Mouse (Mus musculus) limb, embryonic 15.5 days (tissue): Measurements from ENCODE around the gene Smarca2. TPM values are rescaled to one million over a fixed set of nuclear protein-coding genes. Genes with fewer than 3 reads are reported as not detected.

Source experiments
- ATAC-seq: fragments of 200-750 bp; cut with Nextera tagmentation; 2 replicates; pipeline ENCODE4 v1.8.0; 2017; ENCODE audit warnings: low read depth, moderate TSS enrichment; ENCODE audit not compliant: insufficient number of reproducible peaks, low FRiP score, low TSS enrichment
- H3K27ac ChIP-seq: fragments of 300-500 bp; sonication (generic); 2 replicates; pipeline ENCODE4 v1.5.1; 2015; ENCODE audit warnings: moderate library complexity, mild to moderate bottlenecking, inconsistent platforms
- H3K27me3 ChIP-seq: fragments of 300-500 bp; sonication (generic); 2 replicates; pipeline ENCODE4 v1.6.1; 2015; ENCODE audit warnings: inconsistent platforms
- H3K36me3 ChIP-seq: fragments of 300-500 bp; sonication (generic); 2 replicates; pipeline ENCODE4 v1.6.1; 2015; ENCODE audit warnings: inconsistent platforms
- H3K4me1 ChIP-seq: fragments of 300-500 bp; sonication (generic); 2 replicates; pipeline ENCODE4 v1.6.1; 2015; ENCODE audit warnings: inconsistent platforms
- H3K4me2 ChIP-seq: fragments of 300-500 bp; sonication (generic); 2 replicates; pipeline ENCODE4 v1.6.1; 2015; ENCODE audit warnings: mild to moderate bottlenecking, inconsistent platforms
- H3K4me3 ChIP-seq: fragments of 300-500 bp; sonication (generic); 2 replicates; pipeline ENCODE4 v1.5.1; 2015; ENCODE audit warnings: mild to moderate bottlenecking, inconsistent platforms
- H3K9ac ChIP-seq: fragments of 300-500 bp; sonication (generic); 2 replicates; pipeline ENCODE4 v1.6.1; 2015; ENCODE audit warnings: inconsistent platforms
- H3K9me3 ChIP-seq: fragments of 300-500 bp; sonication (generic); 2 replicates; pipeline ENCODE4 v1.6.1; 2016; ENCODE audit warnings: inconsistent platforms
- WGBS: fragments of 180-500 bp; shearing (Covaris S2); methylation state at CpG from one replicate; pipeline ENCODE4 v1.1.7; 2015; 5-methylcytosine and 5-hydroxymethylcytosine counted together
- polyA plus RNA-seq: library from polyadenylated mRNA; unstranded; fragments of >200 nt; fragmentation: Nextera tagmentation; extraction: Ambion mirVana; gene quantifications from 2 replicates; pipeline ENCODE4 v1.2.1, GENCODE M21; 2015

Smarca2 gene
- polyA plus RNA-seq, 1 experiment from 2014 or later: 68.2 TPM

DNA sequence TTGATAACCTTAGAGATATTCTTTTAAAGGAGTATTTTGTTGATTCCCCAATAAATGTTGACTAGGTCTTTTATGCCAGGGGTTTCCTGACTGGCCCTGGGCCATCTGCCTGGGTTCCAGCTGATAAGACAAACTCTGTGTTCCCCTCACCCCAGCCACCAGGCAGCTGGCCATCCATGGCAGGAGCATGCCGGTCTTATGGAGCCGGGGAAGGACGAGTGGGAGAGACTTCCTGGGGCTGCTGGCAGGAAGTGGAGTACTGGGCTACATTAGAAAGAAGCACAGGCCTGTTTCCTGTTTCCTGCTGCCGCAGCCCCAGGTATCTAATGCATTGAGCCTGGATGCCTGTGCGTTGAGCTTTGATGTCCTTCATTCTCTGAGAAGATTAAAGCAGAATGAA is 102.1 kb downstream of the Smarca2 start:
- no peaks in the 10 kb centered on the region for H3K9me3 ChIP-seq
- H3K27ac ChIP-seq: no peak overlapping the region
- no peaks in the 10 kb centered on the region for H3K27me3 ChIP-seq
- H3K36me3 ChIP-seq: peaks cover 33% of the 10 kb centered on the region
- WGBS: 31% methylated on average over 5 of the region's 5 CpGs
- H3K4me2 ChIP-seq: no peak overlapping the region
- H3K9ac ChIP-seq: no peak overlapping the region
- no peak overlapping the region for H3K4me3 ChIP-seq
- no peak for ATAC-seq
- H3K4me1 ChIP-seq: 0 out of 2 replicates have a peak, but pooled peaks cover 7% of the 10 kb centered on the region

DNA sequence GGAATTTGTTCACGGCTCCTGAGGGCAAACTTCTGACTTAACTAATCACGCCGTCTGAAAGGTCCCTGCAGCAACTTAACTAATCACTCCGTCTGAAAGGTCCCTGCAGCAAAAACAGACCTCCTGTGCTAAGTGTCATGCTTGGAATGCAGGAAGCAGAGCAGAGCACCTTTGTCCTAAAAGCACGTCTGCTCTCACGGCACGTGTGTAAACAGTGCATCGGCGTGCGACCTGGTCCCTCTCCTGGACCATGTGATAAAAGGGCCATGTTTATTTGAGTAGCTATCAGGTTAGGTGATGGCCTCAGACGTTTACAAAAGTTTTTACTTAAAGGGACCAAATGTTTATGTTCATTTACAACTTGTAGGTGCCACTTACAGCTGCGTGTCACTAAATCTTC is 104.2 kb downstream of the Smarca2 start:
- WGBS: 37% methylated on average over 12 of the region's 12 CpGs
- Histone ChIP-seq H3K27me3 (no peaks in the 10 kb centered on the region), H3K4me1 (0 out of 2 replicates have a peak, but pooled peaks cover 7% of the 10 kb centered on the region), H3K4me2 (no peak overlapping the region), H3K27ac (no peak overlapping the region), H3K9ac (no peak overlapping the region), H3K9me3 (no peaks in the 10 kb centered on the region), H3K4me3 (no peak overlapping the region), H3K36me3 (peaks cover 40% of the 10 kb centered on the region)
- ATAC-seq: no peak

DNA sequence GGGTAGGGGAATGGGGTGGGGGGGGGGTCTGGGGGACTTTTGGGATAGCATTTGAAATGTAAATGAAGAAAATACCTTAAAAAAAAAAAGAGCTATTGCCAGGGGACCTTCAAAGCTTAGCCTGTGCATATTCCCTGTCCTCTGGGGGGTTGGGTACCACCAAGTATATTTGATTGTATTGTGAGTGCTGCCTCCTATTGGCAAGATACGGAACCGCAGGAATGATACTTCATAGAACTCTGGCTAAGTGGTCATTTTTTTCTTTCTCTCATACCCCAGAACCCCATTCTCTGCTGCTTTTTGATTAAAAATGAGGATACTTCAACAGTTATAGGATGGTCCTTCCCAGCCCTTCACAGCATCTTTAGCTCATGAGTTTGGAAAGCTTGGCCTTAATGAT is 106.4 kb downstream of the Smarca2 start:
- Histone ChIP-seq H3K4me1 (peaks cover 10% of the 10 kb centered on the region), H3K27ac (no peak overlapping the region), H3K4me3 (no peak overlapping the region), H3K9ac (no peak overlapping the region), H3K27me3 (no peaks in the 10 kb centered on the region), H3K36me3 (peaks cover 44% of the 10 kb centered on the region), H3K9me3 (no peaks in the 10 kb centered on the region), H3K4me2 (no peak overlapping the region)
- no peak for ATAC-seq
- WGBS: 43% methylated on average over 2 of the region's 2 CpGs

DNA sequence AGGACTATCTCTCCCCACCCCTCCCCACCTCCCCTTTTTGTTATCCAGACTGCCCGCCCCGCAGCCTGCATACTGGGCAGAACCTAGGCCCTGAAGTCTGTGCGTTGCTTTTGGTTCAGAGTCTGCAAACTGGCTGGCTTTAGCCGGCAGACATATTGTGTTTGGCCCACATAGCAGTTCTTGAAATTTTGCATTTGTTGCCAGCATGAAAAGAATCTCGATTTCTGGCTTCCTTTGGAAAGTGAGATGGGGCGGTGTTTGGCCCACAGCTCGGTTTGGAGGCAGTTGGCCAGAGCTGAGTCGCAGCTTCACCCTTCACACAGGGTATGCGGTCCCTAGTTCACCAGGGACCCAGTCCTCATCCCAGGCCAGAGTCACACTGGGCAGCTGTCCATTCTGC is 111.4 kb downstream of the Smarca2 start:
- Histone ChIP-seq H3K4me1 (peaks cover 14% of the 10 kb centered on the region), H3K4me2 (no peak overlapping the region), H3K9ac (no peak overlapping the region), H3K27ac (peak overlapping the region; percentile 70), H3K4me3 (no peak overlapping the region), H3K9me3 (no peaks in the 10 kb centered on the region), H3K27me3 (no peaks in the 10 kb centered on the region), H3K36me3 (peaks cover 34% of the 10 kb centered on the region)
- 59% methylated on average over 9 of the region's 9 CpGs for WGBS
- ATAC-seq: no peak

DNA sequence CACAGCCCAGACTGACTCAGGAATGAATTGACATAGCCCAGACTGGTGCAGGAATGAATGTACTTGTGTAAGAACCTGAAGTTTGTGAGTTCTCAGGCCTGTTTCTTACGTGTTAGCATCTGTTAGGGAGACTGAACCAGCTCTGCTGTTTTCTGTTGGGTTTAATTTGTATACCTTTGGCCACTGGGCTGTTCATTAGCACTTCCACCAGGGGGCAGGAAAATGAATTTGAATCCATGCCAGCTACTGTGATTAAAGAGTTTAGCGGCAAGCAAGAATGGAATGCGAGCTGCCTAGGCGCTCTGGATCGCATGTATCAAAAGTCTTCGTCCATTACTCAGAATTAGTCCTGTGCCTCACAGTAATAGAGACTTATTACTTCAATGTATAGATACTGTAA is 113.4 kb downstream of the Smarca2 start:
- Histone ChIP-seq H3K4me1 (peaks cover 14% of the 10 kb centered on the region), H3K9ac (no peak overlapping the region), H3K4me2 (no peak overlapping the region), H3K27me3 (no peaks in the 10 kb centered on the region), H3K36me3 (peaks cover 36% of the 10 kb centered on the region), H3K9me3 (no peaks in the 10 kb centered on the region), H3K27ac (no peak overlapping the region), H3K4me3 (no peak overlapping the region)
- 16% methylated on average over 6 of the region's 6 CpGs for WGBS
- no peak for ATAC-seq

DNA sequence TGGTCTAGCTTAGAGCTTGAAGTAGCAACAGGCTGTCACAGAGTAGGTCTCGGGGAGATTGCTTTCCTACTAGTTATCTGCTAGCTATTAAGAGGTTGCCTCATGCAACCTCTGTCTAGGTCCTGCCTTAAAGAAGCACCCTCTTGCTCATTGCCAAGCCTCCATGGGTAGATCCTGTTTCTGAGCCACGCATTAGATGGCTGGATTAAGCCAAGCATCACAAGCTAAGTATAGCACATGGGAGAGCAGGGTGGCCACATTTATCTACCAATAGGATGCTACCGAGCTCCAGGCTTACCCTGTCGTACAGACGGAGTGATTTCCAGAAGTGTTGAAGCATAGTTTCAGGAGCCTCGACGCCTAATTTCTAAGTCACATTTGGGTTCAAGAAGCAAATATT is 114.3 kb downstream of the Smarca2 start:
- ATAC-seq: no peak
- H3K4me1 ChIP-seq: peaks cover 14% of the 10 kb centered on the region
- H3K27ac ChIP-seq: no peak overlapping the region
- no peaks in the 10 kb centered on the region for H3K27me3 ChIP-seq
- H3K9me3 ChIP-seq: no peaks in the 10 kb centered on the region
- H3K4me2 ChIP-seq: no peak overlapping the region
- H3K4me3 ChIP-seq: no peak overlapping the region
- H3K36me3 ChIP-seq: peaks cover 43% of the 10 kb centered on the region
- 92% methylated on average over 7 of the region's 7 CpGs for WGBS
- no peak overlapping the region for H3K9ac ChIP-seq

DNA sequence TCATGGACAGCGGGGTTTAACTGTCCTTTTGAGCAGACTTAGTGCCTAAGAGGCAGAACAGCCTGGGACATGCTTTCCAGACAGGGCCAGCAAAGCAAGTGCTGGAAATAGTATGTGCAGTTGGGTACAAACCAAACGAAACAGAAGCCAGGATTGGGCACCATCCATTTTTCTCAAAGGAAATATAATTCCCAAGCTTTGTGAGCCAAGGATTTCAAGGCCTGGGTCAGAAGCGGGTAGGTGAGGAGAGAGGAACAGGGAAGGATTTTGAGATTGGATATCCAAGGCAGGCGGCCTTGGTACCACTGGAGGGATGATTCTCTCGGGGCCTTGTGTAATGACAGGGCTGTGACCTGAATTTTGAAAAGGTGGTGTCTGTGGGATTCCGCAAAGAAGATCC is 116.9 kb downstream of the Smarca2 start:
- no peaks in the 10 kb centered on the region for H3K9me3 ChIP-seq
- H3K9ac ChIP-seq: no peak overlapping the region
- H3K36me3 ChIP-seq: peaks cover 39% of the 10 kb centered on the region
- no peak overlapping the region for H3K27ac ChIP-seq
- no peaks in the 10 kb centered on the region for H3K27me3 ChIP-seq
- H3K4me3 ChIP-seq: no peak overlapping the region
- no peak for ATAC-seq
- WGBS: 80% methylated on average over 6 of the region's 6 CpGs
- no peak overlapping the region for H3K4me2 ChIP-seq
- H3K4me1 ChIP-seq: peaks cover 4% of the 10 kb centered on the region; the same call in 1 of the 2 replicates

DNA sequence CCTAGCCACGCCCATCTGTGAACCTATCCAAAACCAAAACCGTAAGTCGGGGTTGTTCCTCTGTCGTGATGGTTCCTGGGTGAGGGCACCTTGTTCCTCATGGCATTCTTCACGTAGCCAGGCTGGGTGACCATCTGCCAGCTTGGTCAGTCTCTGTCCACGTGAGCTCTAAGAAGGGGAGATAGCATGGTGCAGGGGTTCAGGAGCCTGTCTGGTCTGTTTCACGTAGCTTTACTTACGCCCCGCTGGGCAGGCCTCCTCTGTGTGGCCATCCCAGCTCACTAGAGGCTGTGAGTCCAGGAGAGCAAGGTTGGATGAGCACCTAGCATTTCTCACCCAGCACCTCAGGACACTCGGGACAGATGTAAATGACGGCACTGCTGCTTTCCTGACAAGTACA is 119.0 kb downstream of the Smarca2 start:
- Histone ChIP-seq H3K27me3 (no peaks in the 10 kb centered on the region), H3K4me2 (no peak overlapping the region), H3K9ac (no peak overlapping the region), H3K4me1 (peaks cover 4% of the 10 kb centered on the region; the same call in 1 of the 2 replicates), H3K27ac (no peak overlapping the region), H3K9me3 (no peaks in the 10 kb centered on the region), H3K4me3 (no peak overlapping the region), H3K36me3 (peaks cover 39% of the 10 kb centered on the region)
- ATAC-seq: no peak
- WGBS: 89% methylated on average over 11 of the region's 11 CpGs

DNA sequence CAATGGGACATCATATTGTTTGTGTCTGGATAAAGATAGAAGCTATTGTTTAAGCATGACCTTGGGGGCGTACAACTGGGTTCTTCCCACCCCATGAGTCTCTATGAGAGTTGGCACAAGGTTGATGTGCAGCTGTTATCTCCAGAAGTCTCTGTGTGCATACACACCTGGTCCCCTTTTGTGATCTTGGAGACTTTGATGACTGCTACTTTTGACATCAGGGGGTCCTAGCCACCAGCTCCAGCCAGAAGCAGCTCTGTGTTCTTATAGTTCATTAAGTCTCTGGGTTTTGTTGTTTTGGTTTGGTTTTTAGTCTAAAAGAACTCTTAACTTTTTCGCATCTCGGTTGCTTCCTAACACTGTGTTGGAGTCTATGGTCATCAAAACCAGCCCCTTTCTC is 119.8 kb downstream of the Smarca2 start:
- Histone ChIP-seq H3K27ac (no peak overlapping the region), H3K9ac (no peak overlapping the region), H3K4me3 (no peak overlapping the region), H3K4me1 (peaks cover 4% of the 10 kb centered on the region; the same call in 1 of the 2 replicates), H3K4me2 (no peak overlapping the region), H3K27me3 (no peaks in the 10 kb centered on the region), H3K9me3 (no peaks in the 10 kb centered on the region), H3K36me3 (peaks cover 35% of the 10 kb centered on the region)
- 95% methylated on average over 3 of the region's 3 CpGs for WGBS
- ATAC-seq: no peak

DNA sequence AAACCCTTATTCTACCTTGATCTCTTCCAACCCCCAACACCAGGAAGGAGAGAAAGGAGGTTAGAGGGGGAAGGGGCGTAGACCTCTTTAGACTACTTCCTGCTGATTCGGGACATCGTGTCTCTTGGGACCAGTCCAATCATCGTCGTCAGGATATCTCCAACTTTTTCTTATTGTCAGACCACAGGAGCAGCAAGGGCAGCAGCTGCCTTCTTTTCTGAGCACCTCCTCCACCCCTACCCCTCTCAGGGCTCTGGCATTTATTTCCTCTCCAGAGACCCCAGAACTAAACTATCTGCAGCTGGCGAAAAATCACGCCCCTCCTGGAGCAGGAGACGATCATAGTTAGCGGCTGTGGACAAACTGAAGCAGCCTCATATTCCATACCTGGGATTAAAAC is 122.9 kb downstream of the Smarca2 start:
- H3K27ac ChIP-seq: no peak overlapping the region

DNA sequence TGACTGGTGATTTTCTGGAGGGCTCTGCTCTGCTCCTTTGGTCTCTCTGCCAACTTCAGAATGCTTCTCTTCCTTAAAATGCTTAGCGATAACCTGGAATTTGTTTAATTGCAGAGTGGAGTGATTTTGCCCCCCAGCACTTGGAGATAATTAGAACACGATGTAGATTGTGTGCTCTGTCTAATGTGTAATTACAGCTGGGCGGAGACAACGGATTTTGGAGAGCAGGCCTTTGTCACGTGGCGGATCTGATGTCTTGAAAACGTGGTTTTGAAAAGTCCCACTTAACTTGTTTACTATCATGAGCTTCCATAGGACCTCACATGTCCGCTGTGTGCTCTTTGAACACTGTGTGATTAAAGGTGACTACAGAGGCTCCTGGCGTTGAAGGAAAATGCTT is 125.6 kb downstream of the Smarca2 start:
- Histone ChIP-seq H3K4me1 (peaks cover 33% of the 10 kb centered on the region), H3K27me3 (no peaks in the 10 kb centered on the region), H3K36me3 (no peaks in the 10 kb centered on the region), H3K9ac (no peak overlapping the region), H3K27ac (0 out of 2 replicates have a peak overlapping the region, but pooled peaks have one; percentile 47), H3K9me3 (no peaks in the 10 kb centered on the region), H3K4me2 (no peak overlapping the region), H3K4me3 (no peak overlapping the region)
- ATAC-seq: no peak
- WGBS: 33% methylated on average over 9 of the region's 9 CpGs

More for the DNA sequence above, 122.9 kb downstream of the Smarca2 start:
- Histone ChIP-seq H3K36me3 (peaks cover 10% of the 10 kb centered on the region; the same call in 1 of the 2 replicates), H3K9ac (no peak overlapping the region), H3K9me3 (no peaks in the 10 kb centered on the region), H3K4me3 (no peak overlapping the region), H3K4me1 (peaks cover 17% of the 10 kb centered on the region), H3K27me3 (no peaks in the 10 kb centered on the region), H3K4me2 (no peak overlapping the region)
- WGBS: 41% methylated on average over 9 of the region's 9 CpGs
- ATAC-seq: no peak

DNA sequence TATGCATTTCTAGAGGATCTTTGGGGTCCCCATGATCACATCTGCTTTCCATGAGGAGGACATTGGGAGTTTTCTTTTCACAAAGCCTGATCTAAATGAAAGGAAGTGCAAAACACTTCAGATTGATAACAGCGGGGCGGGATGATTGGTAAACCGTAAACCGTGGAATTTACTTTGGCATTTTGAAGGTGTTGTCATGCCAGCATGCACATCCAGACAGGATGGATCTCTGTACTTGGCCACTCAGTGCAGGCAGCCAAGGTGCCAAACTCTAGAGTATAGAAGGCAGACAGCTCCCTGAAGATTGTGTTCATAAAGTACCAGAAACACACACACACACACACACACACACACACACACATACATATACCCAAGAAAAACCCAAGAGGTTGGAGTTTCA is 126.3 kb downstream of the Smarca2 start:
- no peak overlapping the region for H3K4me3 ChIP-seq
- no peak overlapping the region for H3K9ac ChIP-seq
- H3K9me3 ChIP-seq: no peaks in the 10 kb centered on the region
- peaks cover 33% of the 10 kb centered on the region for H3K4me1 ChIP-seq
- peak overlapping the region; percentile 2; the same call in 1 of the 2 replicates for H3K27ac ChIP-seq
- no peak overlapping the region for H3K4me2 ChIP-seq
- H3K27me3 ChIP-seq: no peaks in the 10 kb centered on the region
- 60% methylated on average over 4 of the region's 4 CpGs for WGBS
- H3K36me3 ChIP-seq: no peaks in the 10 kb centered on the region
- ATAC-seq: no peak

DNA sequence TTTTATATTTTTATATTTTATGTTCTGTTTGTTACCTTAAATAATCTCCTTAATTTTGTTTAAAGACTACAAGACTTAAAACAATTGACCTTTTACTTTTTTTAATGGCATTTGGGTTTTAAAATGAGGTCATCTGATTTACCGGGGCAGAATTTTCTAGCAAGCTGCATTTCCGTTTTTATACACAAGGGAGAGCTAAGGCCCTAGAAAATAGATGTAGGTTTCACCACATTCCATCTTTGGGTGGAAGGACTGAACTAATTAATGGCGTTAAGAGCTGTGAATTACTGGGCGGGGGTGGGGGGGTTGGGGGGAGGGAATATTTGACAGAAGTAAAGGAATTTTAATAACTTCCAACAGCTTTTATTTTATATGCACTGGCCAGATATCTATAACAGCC is 127.0 kb downstream of the Smarca2 start:
- Histone ChIP-seq H3K4me3 (no peak overlapping the region), H3K9ac (no peak overlapping the region), H3K27me3 (no peaks in the 10 kb centered on the region), H3K9me3 (no peaks in the 10 kb centered on the region), H3K36me3 (no peaks in the 10 kb centered on the region), H3K27ac (no peak overlapping the region), H3K4me1 (peaks cover 33% of the 10 kb centered on the region), H3K4me2 (no peak overlapping the region)
- ATAC-seq: no peak
- WGBS: 3% methylated on average over 4 of the region's 4 CpGs
